Mouse (Mus musculus): ENCODE results near the gene Pim3.
"Not testable (repeated sequence)": the region's sequence is repeated elsewhere in the genome, so short reads cannot be mapped to it uniquely, and the experiment has no call there.

Gene Pim3

GRCm38 (mm10) chr15:88861772-88862622, at the start of gene Pim3:
TSS of gene Pim3 (plus strand) at chr15:88862186.
- DNase-seq: peak; percentile 97

GRCm38 (mm10) chr15:88813262-88813661, 48.7 kb upstream of the Pim3 start:
- DNase-seq: no peak

DNA sequence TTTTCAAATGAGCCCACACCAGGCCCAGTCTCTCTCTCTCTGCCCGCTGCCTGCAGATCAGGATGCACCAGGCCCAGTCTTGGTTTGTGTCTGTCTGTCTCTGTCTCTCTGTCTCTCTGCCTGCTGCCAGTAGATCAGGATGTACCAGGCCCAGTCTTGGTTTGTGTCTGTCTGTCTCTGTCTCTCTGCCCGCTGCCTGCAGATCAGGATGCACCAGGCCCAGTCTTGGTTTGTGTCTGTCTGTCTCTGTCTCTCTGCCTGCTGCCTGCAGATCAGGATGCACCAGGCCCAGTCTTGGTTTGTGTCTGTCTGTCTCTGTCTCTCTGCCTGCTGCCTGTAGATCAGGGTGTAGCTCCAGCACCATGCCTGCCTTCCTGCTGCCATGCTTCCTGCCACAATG, 48.1 kb upstream of the Pim3 start:
- not testable (repeated sequence) for DNase-seq

DNA sequence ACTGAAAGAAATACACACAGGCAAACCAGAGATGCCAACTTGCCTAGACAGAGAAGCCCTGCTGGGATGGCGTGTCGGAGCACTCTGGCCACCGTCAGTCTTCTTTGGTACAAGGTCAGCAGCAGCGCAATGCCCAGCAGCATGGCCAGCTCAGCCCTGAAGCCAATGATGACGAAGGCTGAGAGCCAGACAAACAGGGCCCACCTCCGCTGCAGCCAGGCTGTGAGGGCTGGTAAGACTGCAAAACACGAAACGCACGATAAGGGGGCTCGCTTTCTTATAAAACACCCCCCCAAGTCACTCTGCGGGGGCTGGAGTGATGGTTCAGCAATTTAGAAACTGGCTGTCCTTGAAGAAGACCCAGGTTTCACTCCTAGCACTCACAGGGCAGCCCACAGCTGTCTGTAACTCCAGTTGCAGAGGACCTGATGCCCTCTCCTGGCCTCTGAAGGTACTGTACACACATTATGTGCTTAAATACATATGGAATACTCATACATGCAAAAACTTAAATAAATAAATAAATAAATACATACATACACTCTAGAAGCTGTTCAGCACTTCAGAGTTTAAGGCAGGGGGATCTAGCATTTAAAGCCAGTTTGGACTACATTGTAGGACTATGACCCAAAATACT, 47.5 kb upstream of the Pim3 start:
- no peak for DNase-seq

- DNase-seq: no peak
Measured at GRCm38 (mm10) chr15:88815196-88815700, 46.7 kb upstream of the Pim3 start.

GRCm38 (mm10) chr15:88819026-88819905, 42.7 kb upstream of the Pim3 start, which contains the start of the genes Alg12 and Creld2:
TSS of gene Alg12 (minus strand) at chr15:88819318.
TSS of gene Creld2 (plus strand) at chr15:88819646.
- peak; percentile 99 for DNase-seq

GRCm38 (mm10) chr15:88819906-88820303, 42.1 kb upstream of the Pim3 start:
- DNase-seq: peak in 1 of 2 experiments; percentile 27

- no peak for DNase-seq
Measured at GRCm38 (mm10) chr15:88821403-88821802, 40.6 kb upstream of the Pim3 start.

DNA sequence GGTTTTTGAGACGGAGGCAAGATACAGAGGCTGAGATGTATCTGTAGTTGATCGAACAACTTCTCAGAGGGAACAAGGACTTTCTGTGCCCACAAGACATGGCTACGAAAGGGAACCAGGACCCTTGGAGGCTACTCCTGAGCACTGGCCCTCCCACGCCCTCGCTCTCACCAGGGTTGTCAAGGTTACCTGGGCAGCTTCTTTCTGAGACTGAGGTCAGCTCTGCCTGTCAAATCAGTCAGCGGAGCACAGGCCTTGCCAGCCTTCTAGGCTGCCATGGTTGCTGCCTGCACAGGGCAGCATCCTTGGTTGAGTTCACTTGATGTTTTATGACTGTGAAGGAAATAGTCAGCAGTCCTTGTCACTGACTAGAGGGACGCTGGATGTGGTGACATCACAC, 39.5 kb upstream of the Pim3 start:
- no peak for DNase-seq

DNA sequence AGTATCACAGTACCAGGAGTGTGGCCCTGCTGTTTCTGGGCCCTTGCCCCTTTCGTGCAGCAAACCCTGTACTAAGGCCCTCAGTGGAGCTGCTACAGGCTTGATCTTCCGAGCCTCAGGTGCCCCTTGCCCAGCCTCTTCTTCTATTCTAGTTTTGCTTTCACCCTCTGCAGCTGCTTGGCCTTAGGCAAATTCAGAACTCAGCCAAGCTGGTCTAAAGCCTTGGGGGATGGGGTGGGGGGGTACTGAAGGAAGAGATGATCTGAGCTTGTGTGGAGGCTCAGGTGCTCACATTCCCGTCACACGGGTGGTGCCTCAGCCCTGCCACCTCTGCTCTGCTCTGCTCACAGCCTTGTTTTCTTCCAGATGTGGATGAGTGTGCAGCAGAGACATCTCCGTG, 38.6 kb upstream of the Pim3 start:
- no peak for DNase-seq

DNA sequence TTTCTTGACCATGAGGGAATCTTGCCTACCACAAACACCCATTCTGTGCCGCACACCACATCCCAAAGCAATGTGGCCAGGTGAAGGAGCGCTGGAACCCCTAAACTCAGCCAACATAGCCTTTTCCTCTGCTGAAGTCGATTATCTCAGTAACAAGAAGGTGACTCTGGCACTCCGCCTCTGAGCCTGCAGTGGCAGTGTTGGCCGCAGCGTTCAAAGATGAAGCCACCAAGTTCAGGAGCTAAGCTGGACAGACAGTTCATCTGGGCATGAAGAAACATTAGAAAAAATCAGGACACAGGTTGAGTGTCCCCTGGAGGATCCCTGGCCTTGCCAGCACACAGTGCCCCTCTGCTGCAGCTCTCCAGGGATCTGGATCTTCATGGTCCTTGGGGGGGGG, 34.5 kb upstream of the Pim3 start:
- DNase-seq: peak in 1 of 2 experiments; percentile 22

- peak; percentile 89 to 92 for DNase-seq
Measured at GRCm38 (mm10) chr15:88827991-88828799, 33.8 kb upstream of the Pim3 start.

- peak; percentile 95 to 97 for DNase-seq
Measured at GRCm38 (mm10) chr15:88828800-88829705, 32.9 kb upstream of the Pim3 start.

DNA sequence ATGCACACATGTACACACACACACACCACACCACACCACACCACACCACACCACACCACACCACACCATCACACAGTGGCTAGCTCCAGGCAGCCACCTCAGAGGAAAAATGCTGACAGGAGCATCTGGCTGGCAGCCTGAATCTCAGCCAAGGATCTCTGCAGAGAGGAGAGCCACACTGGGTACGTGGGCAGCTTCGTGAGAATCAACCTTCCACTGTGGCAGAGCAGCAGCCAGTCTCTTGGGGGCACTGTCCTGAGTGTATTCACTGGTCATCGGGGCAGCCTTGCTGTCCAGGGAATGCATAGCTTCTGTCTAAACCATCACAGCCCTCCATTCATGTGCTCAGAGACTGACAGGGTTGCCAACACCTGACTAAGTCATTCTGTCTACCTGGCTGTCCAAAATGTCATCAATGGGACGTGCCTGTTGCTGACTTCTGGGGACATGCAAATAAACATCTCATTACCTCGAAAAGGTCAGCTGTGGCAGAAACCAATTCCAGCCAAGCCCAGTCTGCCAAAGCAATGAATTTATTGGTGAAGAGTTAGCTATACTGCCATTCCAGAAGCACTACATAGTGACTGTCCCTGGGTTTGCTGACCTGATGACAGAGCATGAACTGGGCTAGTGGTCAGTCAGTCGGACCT, 32.1 kb upstream of the Pim3 start:
- no peak for DNase-seq

- DNase-seq: no peak
Measured at GRCm38 (mm10) chr15:88830696-88831095, 31.3 kb upstream of the Pim3 start.

DNA sequence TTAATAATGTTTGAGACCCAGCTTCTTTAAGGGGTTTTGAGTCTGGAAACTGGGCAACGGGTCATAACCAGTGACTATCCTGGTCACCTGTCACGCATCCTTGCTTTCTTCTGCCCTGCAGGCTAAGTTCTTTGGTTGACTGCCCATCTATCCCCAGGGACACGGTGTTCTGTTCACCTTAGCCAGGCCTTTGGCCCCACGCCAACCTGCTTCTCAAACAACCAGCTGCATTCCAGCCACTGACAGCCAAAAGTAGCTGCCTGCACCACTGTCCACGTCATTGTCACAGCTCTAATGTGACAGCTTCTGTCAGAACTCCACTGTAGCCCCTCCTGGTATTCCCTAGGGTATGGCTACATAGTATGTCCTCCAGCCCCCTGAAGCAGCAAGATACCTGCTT, 30.5 kb upstream of the Pim3 start:
- no peak for DNase-seq

DNA sequence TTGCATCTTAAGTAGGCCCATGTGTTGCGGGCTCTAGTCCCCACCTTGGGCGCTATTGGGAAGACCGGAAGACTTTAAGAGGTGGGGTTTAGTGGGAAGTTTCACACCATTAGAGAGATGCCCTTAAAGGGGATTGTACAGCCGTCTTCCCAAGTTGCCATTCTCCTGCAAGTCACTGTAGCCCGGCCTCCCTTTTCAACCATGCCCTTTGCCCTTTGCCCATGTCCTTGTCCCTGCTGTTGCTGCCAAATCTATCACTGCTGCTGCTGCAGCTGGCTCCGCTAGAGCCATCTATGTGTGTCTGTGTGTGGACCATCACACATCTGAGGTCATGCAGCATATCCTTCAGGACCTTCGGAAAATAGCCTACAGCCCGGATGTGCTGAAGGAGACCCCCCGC, 29.4 kb upstream of the Pim3 start:
- no peak for DNase-seq

GRCm38 (mm10) chr15:88836031-88836430, 26.0 kb upstream of the Pim3 start:
- DNase-seq: no peak

DNA sequence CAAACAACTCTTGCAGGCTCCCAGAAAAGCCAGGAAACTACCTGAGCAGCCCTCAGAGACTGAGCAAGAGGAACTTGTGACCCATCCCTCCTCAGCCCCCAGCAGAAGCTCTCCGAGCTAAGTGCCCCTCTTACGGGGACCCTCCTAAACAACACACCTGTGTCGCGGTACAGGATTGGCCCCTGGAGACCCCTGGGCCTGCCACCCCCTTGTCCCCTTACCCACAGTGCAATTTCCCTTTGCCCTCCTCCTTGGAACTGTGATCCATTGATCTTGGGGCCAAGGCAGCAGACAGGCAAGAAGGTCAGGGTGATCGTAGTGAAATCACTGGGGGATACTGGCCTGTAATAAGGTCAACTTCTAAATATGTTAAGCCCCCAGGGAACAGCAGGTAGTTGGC, 25.4 kb upstream of the Pim3 start:
- no peak for DNase-seq

- DNase-seq: no peak
Measured at GRCm38 (mm10) chr15:88837199-88837932, 24.6 kb upstream of the Pim3 start.
